Mouse (Mus musculus): Measurements from ENCODE around the gene Asb18. TPM values are rescaled to one million over a fixed set of nuclear protein-coding genes. Genes with fewer than 3 reads are reported as not detected.

Gene Asb18
- polyA plus RNA-seq, 1 experiment from 2014 or later: 0.54 TPM

- Histone ChIP-seq H3K4me1 (no peaks in the 10 kb centered on the region), H3K27ac (no peak overlapping the region), H3K36me3 (replicated peaks) (no peaks in the 10 kb centered on the region), H3K4me3 (no peak overlapping the region), H3K9me3 (no peaks in the 10 kb centered on the region), H3K27me3 (replicated peaks) (no peaks in the 10 kb centered on the region), H3K9ac (no peak overlapping the region), H3K4me2 (no peak overlapping the region)
- 78% methylated on average over 1 of the region's 1 CpGs for WGBS
- no peak for ATAC-seq (replicated peaks)
Observed at GRCm38 (mm10) chr1:90010077-90010476, 4.4 kb downstream of the Asb18 start.

GRCm38 (mm10) chr1:90009188-90009587 is 5.3 kb downstream of the Asb18 start:
- H3K4me2 ChIP-seq: no peak overlapping the region
- H3K9ac ChIP-seq: no peak overlapping the region
- no peaks in the 10 kb centered on the region for H3K4me1 ChIP-seq
- H3K27ac ChIP-seq: no peak overlapping the region
- no peak overlapping the region for H3K4me3 ChIP-seq
- no peaks in the 10 kb centered on the region for H3K9me3 ChIP-seq
- 71% methylated on average over 3 of the region's 3 CpGs for WGBS
- no peaks in the 10 kb centered on the region for H3K27me3 ChIP-seq (replicated peaks)
- H3K36me3 ChIP-seq (replicated peaks): no peaks in the 10 kb centered on the region
- ATAC-seq (replicated peaks): no peak

GRCm38 (mm10) chr1:90006666-90007065 is 7.8 kb downstream of the Asb18 start:
- Histone ChIP-seq H3K9me3 (no peaks in the 10 kb centered on the region), H3K4me3 (no peak overlapping the region), H3K36me3 (replicated peaks) (no peaks in the 10 kb centered on the region), H3K27me3 (replicated peaks) (no peaks in the 10 kb centered on the region), H3K27ac (0 out of 2 replicates have a peak overlapping the region, but pooled peaks have one; percentile 7), H3K9ac (no peak overlapping the region), H3K4me2 (no peak overlapping the region), H3K4me1 (no peaks in the 10 kb centered on the region)
- 69% methylated on average over 14 of the region's 14 CpGs for WGBS
- ATAC-seq (replicated peaks): no peak

- 43% methylated on average over 5 of the region's 5 CpGs for WGBS
- Histone ChIP-seq H3K4me2 (no peak overlapping the region), H3K9ac (no peak overlapping the region), H3K36me3 (replicated peaks) (no peaks in the 10 kb centered on the region), H3K4me3 (no peak overlapping the region), H3K27ac (no peak overlapping the region), H3K9me3 (no peaks in the 10 kb centered on the region), H3K4me1 (no peaks in the 10 kb centered on the region; the same call in 1 of the 2 replicates), H3K27me3 (replicated peaks) (no peaks in the 10 kb centered on the region)
- ATAC-seq (replicated peaks): no peak
Observed at GRCm38 (mm10) chr1:90000981-90001380, 13.5 kb downstream of the Asb18 start.

GRCm38 (mm10) chr1:89999858-90000257 is 14.6 kb downstream of the Asb18 start:
- Histone ChIP-seq H3K27ac (no peak overlapping the region), H3K4me3 (no peak overlapping the region), H3K4me2 (no peak overlapping the region), H3K4me1 (no peaks in the 10 kb centered on the region; the same call in 1 of the 2 replicates), H3K9ac (no peak overlapping the region), H3K27me3 (replicated peaks) (0 out of 2 replicates have a peak, but pooled peaks cover 5% of the 10 kb centered on the region), H3K9me3 (no peaks in the 10 kb centered on the region), H3K36me3 (replicated peaks) (no peaks in the 10 kb centered on the region)
- no peak for ATAC-seq (replicated peaks)
- 93% methylated on average over 3 of the region's 3 CpGs for WGBS

- H3K4me1 ChIP-seq: no peaks in the 10 kb centered on the region; the same call in 1 of the 2 replicates
- WGBS: 73% methylated on average over 2 of the region's 2 CpGs
Observed at GRCm38 (mm10) chr1:89998696-89999095, 15.8 kb downstream of the Asb18 start.

GRCm38 (mm10) chr1:89998076-89998475 is 16.4 kb downstream of the Asb18 start:
- WGBS: 71% methylated on average over 7 of the region's 7 CpGs
- Histone ChIP-seq H3K4me1 (no peaks in the 10 kb centered on the region; the same call in 1 of the 2 replicates), H3K27me3 (replicated peaks) (peaks cover 13% of the 10 kb centered on the region), H3K9ac (no peak overlapping the region), H3K36me3 (replicated peaks) (no peaks in the 10 kb centered on the region), H3K4me3 (no peak overlapping the region), H3K9me3 (no peaks in the 10 kb centered on the region), H3K4me2 (no peak overlapping the region), H3K27ac (no peak overlapping the region)
- ATAC-seq (replicated peaks): no peak

More at GRCm38 (mm10) chr1:89998696-89999095, 15.8 kb downstream of the Asb18 start:
- H3K9ac ChIP-seq: no peak overlapping the region
- no peak overlapping the region for H3K27ac ChIP-seq
- H3K4me3 ChIP-seq: no peak overlapping the region
- H3K36me3 ChIP-seq (replicated peaks): no peaks in the 10 kb centered on the region
- H3K27me3 ChIP-seq (replicated peaks): 0 out of 2 replicates have a peak, but pooled peaks cover 10% of the 10 kb centered on the region
- no peak overlapping the region for H3K4me2 ChIP-seq
- ATAC-seq (replicated peaks): no peak
- H3K9me3 ChIP-seq: no peaks in the 10 kb centered on the region

GRCm38 (mm10) chr1:89992256-89992655 is 22.2 kb downstream of the Asb18 start:
- Histone ChIP-seq H3K4me1 (peaks cover 10% of the 10 kb centered on the region; the same call in 1 of the 2 replicates), H3K27me3 (replicated peaks) (peaks cover 28% of the 10 kb centered on the region), H3K9me3 (no peaks in the 10 kb centered on the region), H3K36me3 (replicated peaks) (no peaks in the 10 kb centered on the region), H3K9ac (no peak overlapping the region), H3K4me3 (peak overlapping the region; percentile 17), H3K4me2 (peak overlapping the region; percentile 40), H3K27ac (no peak overlapping the region)
- WGBS: 1% methylated on average over 25 of the region's 25 CpGs
- ATAC-seq (replicated peaks): no peak

GRCm38 (mm10) chr1:89977261-89977660 is 37.2 kb downstream of the Asb18 start:
- H3K27me3 ChIP-seq (replicated peaks): peaks cover 3% of the 10 kb centered on the region; the same call in 1 of the 2 replicates
- H3K27ac ChIP-seq: no peak overlapping the region
- H3K36me3 ChIP-seq (replicated peaks): no peaks in the 10 kb centered on the region
- no peak overlapping the region for H3K9ac ChIP-seq
- H3K4me2 ChIP-seq: no peak overlapping the region
- H3K4me1 ChIP-seq: no peaks in the 10 kb centered on the region
- no peaks in the 10 kb centered on the region for H3K9me3 ChIP-seq
- 94% methylated on average over 8 of the region's 8 CpGs for WGBS
- H3K4me3 ChIP-seq: no peak overlapping the region
- no peak for ATAC-seq (replicated peaks)

- 77% methylated on average over 8 of the region's 8 CpGs for WGBS
- peaks cover 11% of the 10 kb centered on the region; the same call in 1 of the 2 replicates for H3K27me3 ChIP-seq (replicated peaks)
- ATAC-seq (replicated peaks): no peak
- H3K4me3 ChIP-seq: no peak overlapping the region
- no peak overlapping the region for H3K4me2 ChIP-seq
- no peak overlapping the region for H3K27ac ChIP-seq
- no peaks in the 10 kb centered on the region for H3K36me3 ChIP-seq (replicated peaks)
- no peaks in the 10 kb centered on the region for H3K4me1 ChIP-seq
- no peak overlapping the region for H3K9ac ChIP-seq
- no peaks in the 10 kb centered on the region for H3K9me3 ChIP-seq
Observed at GRCm38 (mm10) chr1:89976411-89976810, 38.1 kb downstream of the Asb18 start.

GRCm38 (mm10) chr1:89974541-89974940 is 39.9 kb downstream of the Asb18 start:
- Histone ChIP-seq H3K4me2 (no peak overlapping the region), H3K27ac (no peak overlapping the region), H3K9me3 (no peaks in the 10 kb centered on the region), H3K9ac (no peak overlapping the region), H3K4me1 (no peaks in the 10 kb centered on the region), H3K4me3 (no peak overlapping the region), H3K27me3 (replicated peaks) (peaks cover 28% of the 10 kb centered on the region), H3K36me3 (replicated peaks) (no peaks in the 10 kb centered on the region)
- WGBS: 70% methylated on average over 8 of the region's 8 CpGs
- no peak for ATAC-seq (replicated peaks)

GRCm38 (mm10) chr1:89971848-89972247 is 42.6 kb downstream of the Asb18 start:
- Histone ChIP-seq H3K4me2 (no peak overlapping the region), H3K27me3 (replicated peaks) (peaks cover 42% of the 10 kb centered on the region), H3K9ac (no peak overlapping the region), H3K4me1 (peaks cover 11% of the 10 kb centered on the region), H3K4me3 (no peak overlapping the region), H3K36me3 (replicated peaks) (no peaks in the 10 kb centered on the region), H3K9me3 (no peaks in the 10 kb centered on the region), H3K27ac (no peak overlapping the region)
- WGBS: 67% methylated on average over 8 of the region's 8 CpGs
- ATAC-seq (replicated peaks): no peak

- Histone ChIP-seq H3K27ac (no peak overlapping the region), H3K36me3 (replicated peaks) (no peaks in the 10 kb centered on the region), H3K9ac (no peak overlapping the region), H3K4me1 (peaks cover 13% of the 10 kb centered on the region), H3K9me3 (no peaks in the 10 kb centered on the region), H3K27me3 (replicated peaks) (peaks cover 46% of the 10 kb centered on the region), H3K4me2 (no peak overlapping the region), H3K4me3 (no peak overlapping the region)
- WGBS: 91% methylated on average over 4 of the region's 4 CpGs
- no peak for ATAC-seq (replicated peaks)
Observed at GRCm38 (mm10) chr1:89969714-89970110, 44.8 kb downstream of the Asb18 start.
